Mouse (Mus musculus) heart, embryonic 16.5 days (tissue): ENCODE measurements at regions not wholly inside any gene's neighbourhood (a gene's known extent, or its start where the extent isn't known, plus 50 kb on each side); places are given as distances from the start of the nearest gene placed in this dataset.
"Not testable (repeated sequence)": the region's sequence is repeated elsewhere in the genome, so short reads cannot be mapped to it uniquely, and the experiment has no call there.

Source experiments
- ATAC-seq: fragments of 200-750 bp; cut with Nextera tagmentation; replicated peaks from 2 replicates; pipeline ENCODE4 v1.8.0; 2017; ENCODE audit warnings: moderate number of reproducible peaks; ENCODE audit not compliant: insufficient read depth, low FRiP score; ENCODE audit errors: extremely low read depth
- H3K27ac ChIP-seq: fragments of 300-500 bp; sonication (generic); 2 replicates; pipeline ENCODE4 v1.5.1; 2014; ENCODE audit warnings: mild to moderate bottlenecking, low read length, control low read depth, moderate library complexity
- H3K27me3 ChIP-seq: fragments of 300-500 bp; sonication (generic); 2 replicates; pipeline ENCODE4 v1.6.1; 2014; ENCODE audit warnings: low read length, mixed read lengths; ENCODE audit not compliant: control insufficient read depth, insufficient read depth
- H3K36me3 ChIP-seq: fragments of 300-500 bp; sonication (generic); 2 replicates; pipeline ENCODE4 v1.6.1; 2014; ENCODE audit not compliant: control insufficient read depth, insufficient read depth
- H3K4me1 ChIP-seq: fragments of 300-500 bp; sonication (generic); 2 replicates; pipeline ENCODE4 v1.6.1; 2014; ENCODE audit warnings: low read length, mixed read lengths; ENCODE audit not compliant: control insufficient read depth, insufficient read depth
- H3K4me2 ChIP-seq: fragments of 300-500 bp; sonication (generic); 2 replicates; pipeline ENCODE4 v1.6.1; 2014; ENCODE audit warnings: low read depth, mild to moderate bottlenecking, control low read depth, low read length
- H3K4me3 ChIP-seq: fragments of 300-500 bp; sonication (generic); 2 replicates; pipeline ENCODE4 v1.5.1; 2014; ENCODE audit warnings: mild to moderate bottlenecking, control low read depth, low read length
- H3K9ac ChIP-seq: fragments of 300-500 bp; sonication (generic); 2 replicates; pipeline ENCODE4 v1.6.1; 2014; ENCODE audit warnings: low read length, control low read depth
- H3K9me3 ChIP-seq: fragments of 300-500 bp; sonication (generic); replicated peaks from 2 replicates; pipeline ENCODE4 v1.6.1; 2016; ENCODE audit warnings: low read length; ENCODE audit not compliant: control insufficient read depth
- WGBS: fragments of 180-500 bp; shearing (Covaris S2); extraction: QIAGEN DNeasy Blood & Tissue Kit; methylation state at CpG from one replicate; pipeline ENCODE4 v1.1.7; 2014; 5-methylcytosine and 5-hydroxymethylcytosine counted together

GRCm38 (mm10) chr10:81996742-81997536 lies 51.0 kb upstream of the Zfp873 start:
- H3K4me1 ChIP-seq, H3K9ac ChIP-seq, H3K27ac ChIP-seq, H3K9me3 ChIP-seq, H3K27me3 ChIP-seq, H3K36me3 ChIP-seq: not testable (repeated sequence)
- WGBS = 2% methylated on average over 12 of the region's 48 CpGs
- H3K4me2 ChIP-seq = peak overlapping the region; percentile 56
- H3K4me3 ChIP-seq = peak overlapping the region; percentile 50
- ATAC-seq = peak; percentile 99
